Mouse (Mus musculus): ENCODE measurements around the gene Ehhadh.
A peak's percentile ranks its signal among the peaks of the same experiment; 100 is the strongest.
"Not testable (repeated sequence)": the region's sequence is repeated elsewhere in the genome, so short reads cannot be mapped to it uniquely, and the experiment has no call there.

The Ehhadh gene

GRCm38 (mm10) chr16:21787516-21788353 is at the start of gene Ehhadh:
TSS of gene Ehhadh (minus strand) at chr16:21787807.
- peak; percentile 77 for DNase-seq

DNA sequence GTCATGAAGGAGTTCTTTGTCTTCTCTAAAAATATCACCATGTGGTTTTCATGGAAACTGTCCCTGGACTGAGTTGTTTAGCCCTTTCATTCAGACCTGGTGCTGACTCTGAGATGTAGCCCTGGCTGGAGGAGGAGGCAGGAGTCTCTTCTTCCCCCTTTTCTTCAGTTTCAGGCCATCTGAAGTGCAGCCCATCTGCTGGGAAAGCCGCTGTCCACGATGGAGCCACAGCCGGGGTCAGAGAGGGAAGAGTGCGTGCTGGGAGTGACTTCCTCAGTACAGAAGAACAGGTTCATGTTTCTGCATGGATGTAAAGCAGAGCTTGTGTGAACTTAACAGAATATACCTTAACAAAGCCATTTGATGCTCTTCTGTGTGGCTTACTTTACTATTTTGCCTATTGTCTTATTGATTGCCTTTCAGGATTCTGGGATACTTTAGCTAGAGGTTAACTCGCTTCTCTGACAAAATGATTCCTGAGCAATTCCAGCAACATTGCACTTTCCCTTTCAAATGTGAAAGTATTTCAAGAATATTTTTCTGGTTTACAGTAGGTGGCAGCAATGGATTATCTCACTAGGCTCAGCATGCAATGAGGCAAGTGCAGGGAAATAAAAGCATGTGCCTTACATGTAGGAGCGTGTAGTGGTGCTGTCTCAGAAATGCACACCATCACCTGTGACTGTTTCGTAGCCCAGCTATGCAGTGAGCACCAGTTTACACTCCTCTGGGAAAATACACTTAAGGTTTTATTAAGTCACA is 48.9 kb upstream of the Ehhadh start:
- DNase-seq: no peak

DNA sequence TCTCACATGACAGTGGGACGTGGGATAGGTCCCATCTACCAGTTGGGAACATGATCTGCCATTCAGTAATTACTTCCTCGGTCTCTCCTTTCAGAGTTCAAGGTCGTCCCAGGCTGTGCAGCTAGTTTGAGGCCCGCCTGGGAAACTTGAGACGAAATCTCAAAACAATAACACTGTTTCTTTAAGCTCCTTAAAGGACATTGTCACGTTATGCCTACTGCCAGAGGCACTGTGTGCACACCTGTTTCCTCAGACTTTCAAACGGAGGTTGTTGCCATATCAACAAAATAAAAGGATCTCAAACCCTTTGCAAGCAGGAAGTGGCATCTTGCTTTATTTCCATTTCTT is 48.0 kb upstream of the Ehhadh start:
- DNase-seq: no peak

GRCm38 (mm10) chr16:21834866-21835583 is 47.4 kb upstream of the Ehhadh start:
- DNase-seq: no peak

DNA sequence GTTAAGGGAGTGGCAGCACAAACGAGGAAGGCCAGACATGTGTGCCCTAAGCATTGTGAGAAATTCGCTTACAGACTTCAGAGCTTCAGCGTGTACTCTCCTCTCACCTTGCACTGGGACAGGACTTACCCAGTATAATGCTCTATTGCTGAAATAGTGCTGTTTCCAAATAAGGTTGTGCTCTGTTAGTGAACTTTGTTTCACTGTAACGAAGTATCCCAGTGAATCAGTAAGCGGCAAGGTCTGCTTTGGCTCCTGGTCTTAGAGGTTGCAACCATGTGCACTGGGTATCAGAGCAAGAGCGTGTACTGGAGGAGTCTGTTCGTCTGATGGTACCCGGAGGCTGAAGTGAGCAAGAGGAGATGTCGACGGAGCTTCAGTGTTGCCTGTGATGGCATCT is 46.4 kb upstream of the Ehhadh start:
- DNase-seq: no peak

GRCm38 (mm10) chr16:21833469-21833868 is 45.9 kb upstream of the Ehhadh start:
- no peak for DNase-seq

DNA sequence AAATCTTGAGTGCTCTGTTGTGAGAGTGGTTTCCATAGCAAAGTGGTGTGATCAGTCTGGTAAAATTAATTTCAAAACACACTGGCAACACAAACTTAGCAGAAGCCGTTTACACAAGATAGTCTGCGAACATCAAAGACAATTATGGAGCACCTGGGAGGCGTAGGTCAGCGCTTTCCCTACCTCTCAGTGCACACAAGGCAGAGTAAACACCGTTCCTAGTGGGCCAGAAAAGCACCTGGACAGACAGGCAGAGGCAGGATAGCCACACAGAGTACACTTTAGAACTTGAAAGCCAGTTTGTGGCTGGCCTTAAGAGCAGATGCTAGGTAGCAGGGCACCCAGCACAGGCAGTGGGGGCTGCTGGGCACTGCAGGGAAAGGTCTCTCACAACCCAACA is 44.2 kb upstream of the Ehhadh start:
- DNase-seq: no peak

DNA sequence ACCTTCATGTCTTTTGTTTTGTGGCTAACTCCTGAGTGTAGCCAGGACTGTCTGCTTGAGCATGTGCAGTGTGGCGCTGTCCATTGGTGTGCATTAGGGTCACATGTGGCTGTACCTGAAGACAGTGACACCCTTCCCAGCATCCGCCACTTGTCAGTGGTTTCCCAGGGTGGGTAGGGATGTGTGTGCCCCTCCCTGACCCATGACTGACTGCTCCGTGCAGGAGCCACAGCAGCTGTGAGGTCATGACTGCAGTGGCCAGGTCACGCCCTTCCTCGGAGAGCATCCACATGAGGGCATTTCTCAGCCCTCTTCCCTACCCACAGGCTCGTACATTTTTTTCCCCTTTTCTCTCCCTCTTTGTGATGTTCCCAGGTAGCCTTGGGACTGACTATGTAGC is 43.2 kb upstream of the Ehhadh start:
- DNase-seq: no peak

DNA sequence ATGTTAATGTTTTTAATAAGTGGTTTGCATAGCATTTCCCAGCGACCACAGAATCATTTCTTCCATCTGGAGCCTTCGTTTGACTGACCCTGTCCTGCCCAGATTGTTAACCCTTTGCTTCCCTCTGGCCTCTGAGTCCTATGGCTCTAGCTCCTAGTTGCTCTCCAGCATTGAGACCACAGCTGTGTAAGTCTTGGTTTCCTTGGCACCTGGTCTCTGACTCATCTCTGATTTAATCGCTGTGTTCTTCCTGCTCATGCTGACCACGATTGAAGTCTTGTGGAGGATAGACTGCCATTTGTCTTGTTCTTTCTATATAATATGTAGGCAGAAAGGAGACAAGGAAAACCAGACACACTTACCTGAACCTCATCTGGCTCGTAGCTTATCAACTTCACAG is 42.1 kb upstream of the Ehhadh start:
- no peak for DNase-seq

GRCm38 (mm10) chr16:21827581-21827980 is 40.0 kb upstream of the Ehhadh start:
- DNase-seq: no peak

GRCm38 (mm10) chr16:21827153-21827552 is 39.5 kb upstream of the Ehhadh start:
- no peak for DNase-seq

GRCm38 (mm10) chr16:21825612-21826031 is 38.0 kb upstream of the Ehhadh start:
- no peak for DNase-seq

DNA sequence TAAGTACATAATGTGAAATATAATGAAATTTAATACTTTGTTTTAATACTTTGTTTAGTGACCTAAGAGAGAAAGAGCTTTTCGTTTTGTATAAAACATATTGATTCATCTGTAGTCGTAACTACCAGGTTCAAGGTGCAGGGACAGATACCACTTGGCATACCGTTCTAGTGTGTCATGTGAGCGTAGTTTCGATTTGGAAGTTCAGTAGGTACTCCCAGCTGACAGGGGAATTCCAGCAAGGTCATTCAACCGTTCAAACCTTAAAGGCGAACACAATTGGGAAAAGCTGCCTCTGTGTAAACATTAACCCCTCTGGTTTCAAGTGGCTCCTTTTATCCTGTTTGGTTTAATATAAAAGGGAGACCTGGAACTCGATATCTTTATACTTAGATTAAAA is 31.0 kb upstream of the Ehhadh start:
- no peak for DNase-seq

- DNase-seq: no peak
These were observed 30.5 kb upstream of the Ehhadh start for GRCm38 (mm10) chr16:21818132-21818531.

DNA sequence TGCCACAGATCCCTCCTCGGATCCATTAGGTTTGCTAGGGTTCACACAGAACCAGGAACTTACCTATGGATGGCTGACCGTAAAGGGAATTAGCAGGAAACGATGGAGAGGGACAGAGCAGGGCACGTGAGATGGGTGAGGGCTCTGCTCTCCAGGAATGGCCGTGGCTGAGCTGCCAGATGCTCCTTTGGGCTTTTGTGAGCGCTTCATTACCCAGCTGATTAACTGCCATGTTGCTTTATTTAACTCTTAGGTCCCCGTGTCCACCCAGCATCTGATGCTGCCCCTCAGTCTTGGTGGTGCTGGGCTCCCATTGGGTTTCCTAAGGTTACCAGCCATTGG is 28.0 kb upstream of the Ehhadh start:
- DNase-seq: no peak

DNA sequence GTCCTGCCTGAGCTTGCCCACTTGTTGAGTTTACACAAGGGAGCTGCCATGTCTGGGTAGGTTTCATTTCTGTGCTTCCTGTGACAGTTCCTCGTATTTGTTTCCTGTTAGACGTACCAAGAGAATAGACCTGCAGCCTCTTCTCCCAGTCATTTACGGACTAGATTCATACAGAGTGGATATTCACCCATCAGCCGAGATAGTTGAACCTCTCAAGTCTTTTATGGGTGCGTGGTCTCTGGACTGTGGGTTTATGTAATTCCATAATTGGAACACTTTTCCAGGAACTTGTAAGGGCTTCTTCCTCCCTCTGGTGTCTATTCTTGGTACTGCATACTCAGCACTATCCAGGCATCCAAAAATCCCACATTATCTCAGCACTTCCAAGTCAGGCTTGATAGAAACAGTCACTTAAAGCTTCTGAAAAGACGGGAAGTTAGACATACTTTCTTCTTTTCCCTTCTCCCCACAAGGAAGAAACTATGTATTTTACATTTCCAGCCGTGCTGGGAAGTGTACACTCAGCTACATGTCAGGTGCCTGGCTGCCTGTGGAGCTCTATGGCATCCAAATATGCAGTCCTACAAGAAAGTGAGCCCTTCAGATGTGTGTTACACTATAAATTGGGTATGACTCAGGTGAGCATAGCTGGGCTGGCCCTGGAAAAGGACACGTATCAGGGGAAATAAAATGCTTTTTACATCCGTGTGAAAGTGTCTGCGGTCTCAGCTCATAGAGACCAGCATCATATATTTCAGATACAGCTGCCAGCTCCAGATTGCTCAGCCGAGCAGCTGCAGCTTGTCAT is 27.5 kb upstream of the Ehhadh start:
- DNase-seq: peak; percentile 26

GRCm38 (mm10) chr16:21813164-21813834 is 25.7 kb upstream of the Ehhadh start:
- DNase-seq: no peak

DNA sequence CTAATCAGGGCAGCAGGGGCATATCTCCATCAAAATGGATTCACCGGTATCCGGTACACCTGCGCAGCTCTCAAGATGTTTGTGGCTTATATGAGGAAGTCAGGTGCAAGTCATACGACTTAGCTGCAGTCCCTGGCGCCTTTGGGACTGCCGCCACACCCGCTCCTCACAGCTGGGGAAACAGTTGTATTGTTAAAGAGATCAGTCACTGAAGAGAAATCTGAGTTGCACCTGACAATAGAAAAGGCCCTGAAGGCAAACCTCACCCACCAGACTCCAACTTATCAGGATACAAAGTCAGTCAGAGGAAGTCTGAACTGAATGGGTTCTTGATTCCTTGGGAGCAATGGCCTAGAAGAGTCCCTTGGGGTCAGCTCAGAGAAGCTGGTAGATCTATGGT is 20.2 kb upstream of the Ehhadh start:
- DNase-seq: not testable (repeated sequence)

GRCm38 (mm10) chr16:21806892-21807291 is 19.3 kb upstream of the Ehhadh start:
- no peak for DNase-seq

DNA sequence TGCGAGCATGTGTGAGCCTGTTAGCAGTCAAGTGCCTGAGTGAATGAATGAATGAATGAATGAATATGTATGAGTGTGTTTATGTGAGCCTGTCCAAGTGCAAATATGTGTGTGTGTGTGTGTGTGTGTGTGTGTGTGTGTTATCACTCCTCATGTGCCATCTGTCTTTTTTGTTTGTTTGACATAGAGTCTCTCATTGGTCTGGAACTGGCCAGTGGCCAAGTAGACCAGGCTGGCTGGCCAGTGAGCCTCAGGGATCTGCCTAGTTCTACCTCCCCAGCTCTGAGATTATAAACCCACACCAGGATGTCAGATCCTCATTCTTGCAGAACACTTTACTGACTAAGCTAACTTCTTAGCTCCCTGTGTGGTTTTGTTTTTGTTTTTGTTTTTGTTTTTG is 16.7 kb upstream of the Ehhadh start:
- peak; percentile 55 for DNase-seq

DNA sequence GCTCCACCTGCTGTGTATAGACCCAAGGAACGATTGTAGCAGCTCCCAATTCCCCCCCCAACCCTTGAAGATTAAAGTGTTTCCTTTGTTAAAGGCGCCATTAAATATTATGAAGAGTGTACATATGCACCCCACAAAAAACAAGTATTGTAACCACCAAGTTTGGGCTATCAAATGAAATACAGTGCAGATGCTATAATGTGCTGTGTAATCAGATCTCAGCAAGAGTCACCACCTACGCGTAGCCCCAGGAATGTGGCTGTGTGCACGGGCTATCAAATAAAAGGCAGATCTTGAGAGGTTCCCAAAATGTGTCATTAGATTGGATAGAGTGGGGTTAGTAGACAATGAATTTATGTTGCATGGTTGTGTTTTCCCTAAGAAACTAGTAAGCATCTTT is 7.5 kb upstream of the Ehhadh start:
- DNase-seq: no peak

DNA sequence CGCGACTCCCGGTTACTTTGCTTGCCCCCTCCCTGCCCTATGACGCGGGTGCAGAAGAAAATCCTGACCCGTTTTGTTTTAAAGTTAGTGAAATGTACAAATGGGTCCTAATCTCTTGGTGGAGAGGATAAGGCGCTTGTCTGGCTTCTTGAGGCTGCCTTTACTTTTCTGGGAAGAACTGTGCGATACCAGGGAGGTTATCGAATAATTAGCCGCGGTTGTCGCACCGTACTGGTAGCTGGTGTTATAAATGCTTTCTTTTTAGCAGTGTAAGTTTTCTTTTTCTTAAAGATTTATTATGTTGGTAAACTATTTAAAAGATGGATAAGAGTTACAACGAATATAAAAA is 7.1 kb upstream of the Ehhadh start:
- DNase-seq: no peak
